Mouse (Mus musculus) testis, adult 2 months (tissue): Measurements from ENCODE around the gene Sparcl1.

ENCODE experiments used
- CTCF ChIP-seq: fragments of 200-500 bp; IDR thresholded peaks from 2 replicates; pipeline ENCODE4 v1.5.1; 2012; ENCODE audit warnings: low read depth, mild to moderate bottlenecking, inconsistent platforms, low read length, moderate library complexity; ENCODE audit not compliant: control insufficient read depth, insufficient read depth, insufficient replicate concordance
- POLR2A ChIP-seq: fragments of 200-500 bp; IDR thresholded peaks from 2 replicates; pipeline ENCODE4 v1.6.1; 2012; ENCODE audit warnings: low read depth, mild to moderate bottlenecking, inconsistent platforms, low read length, moderate library complexity; ENCODE audit not compliant: control insufficient read depth

GRCm38 (mm10) chr5:104128281-104129031, 14.9 kb upstream of the Sparcl1 start:
- TF ChIP-seq POLR2A (no peak), CTCF (no peak)
